Mouse (Mus musculus) liver, embryonic 18 days (tissue): ENCODE data around the gene Setdb1. TPM values are rescaled to one million over a fixed set of nuclear protein-coding genes. Genes with fewer than 3 reads are reported as not detected.

Source experiments
- polyA plus RNA-seq: library from polyadenylated mRNA; depleted of rRNA; stranded (reverse); fragments of >200 nt; gene quantifications from 2 replicates; pipeline ENCODE4 v1.2.3, GENCODE M21; 2012; rRNA removed

The Setdb1 gene
- 11.2 and 13.2 TPM in 2 replicates for polyA plus RNA-seq

GRCm38 (mm10) chr3:95356701-95357449, at the start of gene Setdb1:
Setdb1 (minus strand) TSS chr3:95357202.

DNA sequence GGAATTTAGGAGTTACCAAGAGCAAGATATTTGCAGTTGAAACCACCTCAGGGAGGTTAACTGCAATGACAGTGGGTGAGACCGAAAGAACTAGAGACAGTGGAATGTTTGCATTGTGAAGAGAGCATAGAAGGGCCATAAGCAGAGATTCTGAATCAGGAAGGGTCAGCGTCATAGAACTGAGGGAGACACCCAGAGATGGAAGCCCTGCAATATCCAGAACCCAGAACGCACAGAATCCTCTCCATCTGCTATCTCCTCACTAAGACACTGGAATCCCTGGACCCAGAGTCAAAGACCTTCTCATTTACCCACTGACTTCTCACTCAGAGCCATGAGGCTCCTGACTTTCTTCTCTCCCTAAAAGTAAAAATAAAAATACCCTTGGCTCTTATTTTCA, 45.7 kb upstream of the Setdb1 start, which contains the start of gene 4930558C23Rik:
Gene 4930558C23Rik, minus strand, starts transcription at position 101 of the 400 bp plus-strand sequence.

GRCm38 (mm10) chr3:95314486-95315093, 42.4 kb downstream of the Setdb1 start, which contains the start of gene Cers2:
Cers2 (plus strand) TSS chr3:95314791.

DNA sequence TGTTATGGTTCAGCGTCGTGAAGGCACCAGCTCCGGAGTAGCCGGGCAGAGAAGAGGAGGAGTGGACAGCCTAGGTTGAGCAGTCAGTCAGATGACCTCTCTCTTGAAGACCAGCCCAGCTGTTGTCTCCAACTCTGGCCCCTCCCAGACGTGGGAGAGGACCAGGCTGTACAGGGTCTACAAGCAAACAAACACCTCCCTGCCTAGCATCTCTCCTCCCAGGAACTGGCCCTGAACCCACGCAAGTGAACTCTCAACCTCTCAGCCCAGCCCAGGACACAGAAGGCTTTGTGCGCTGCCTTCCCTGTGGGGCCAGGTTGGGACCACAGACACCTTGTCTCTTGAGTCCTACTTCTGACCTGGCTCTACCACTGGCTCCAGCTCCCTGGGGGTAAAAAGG, 49.9 kb downstream of the Setdb1 start, which contains the start of gene Anxa9:
Gene Anxa9, minus strand, starts transcription at position 77 of the 400 bp plus-strand sequence.

GRCm38 (mm10) chr3:95281216-95282126, 75.5 kb downstream of the Setdb1 start, which contains the start of the genes Mindy1 and Prune1:
Mindy1 (plus strand) TSS chr3:95281345.
Prune1 (minus strand) TSS chr3:95282076.

Other genes with a start within 250 kb of the Setdb1 start
- 21.2 and 23.2 TPM in 2 replicates for gene Vps72, start 246.2 kb downstream of the Setdb1 start, polyA plus RNA-seq
- 0.30 and 0.40 TPM in 2 replicates for gene Tmod4, start 232.7 kb downstream of the Setdb1 start, polyA plus RNA-seq
- 32.8 and 34.1 TPM in 2 replicates for gene Scnm1, start 223.2 kb downstream of the Setdb1 start, polyA plus RNA-seq
- 5.0 and 5.1 TPM in 2 replicates for gene Lysmd1, start 223.1 kb downstream of the Setdb1 start, polyA plus RNA-seq
- gene Tnfaip8l2, start 214.8 kb downstream of the Setdb1 start, polyA plus RNA-seq = 10.1 and 11.1 TPM in 2 replicates
- 1.3 and 1.5 TPM in 2 replicates for gene Sema6c, start 196.7 kb downstream of the Setdb1 start, polyA plus RNA-seq
- 9.5 and 10.4 TPM in 2 replicates for gene Gabpb2, start 139.3 kb downstream of the Setdb1 start, polyA plus RNA-seq
- 25.1 and 25.3 TPM in 2 replicates for gene Cdc42se1, start 128.5 kb downstream of the Setdb1 start, polyA plus RNA-seq
- gene Mllt11, start 125.0 kb downstream of the Setdb1 start, polyA plus RNA-seq = 3.4 and 3.8 TPM in 2 replicates
- gene Gm128, start 115.6 kb downstream of the Setdb1 start, polyA plus RNA-seq = 0.08 and 0.09 TPM in 2 replicates
- gene Bnipl, start 106.0 kb downstream of the Setdb1 start, polyA plus RNA-seq = 0.02 and 0.04 TPM in 2 replicates
- gene Mindy1, start 75.9 kb downstream of the Setdb1 start, polyA plus RNA-seq = 34.8 and 35.4 TPM in 2 replicates
- gene Prune1, start 75.1 kb downstream of the Setdb1 start, polyA plus RNA-seq = 7.7 and 8.3 TPM in 2 replicates
- 1.6 and 1.8 TPM in 2 replicates for gene Anxa9, start 50.0 kb downstream of the Setdb1 start, polyA plus RNA-seq
- gene Cers2, start 42.4 kb downstream of the Setdb1 start, polyA plus RNA-seq = 69.0 and 71.4 TPM in 2 replicates
- not detected in 2 replicates for gene 4930558C23Rik, start 45.6 kb upstream of the Setdb1 start, polyA plus RNA-seq
- 12.3 and 13.4 TPM in 2 replicates for gene Arnt, start 77.2 kb upstream of the Setdb1 start, polyA plus RNA-seq
- 1.2 and 1.4 TPM in 2 replicates for gene Ctsk, start 142.1 kb upstream of the Setdb1 start, polyA plus RNA-seq
- gene Ctss, start 169.6 kb upstream of the Setdb1 start, polyA plus RNA-seq = 48.7 and 63.1 TPM in 2 replicates
- not detected in 2 replicates for gene Hormad1, start 202.5 kb upstream of the Setdb1 start, polyA plus RNA-seq
- 9.9 and 10.3 TPM in 2 replicates for gene Golph3l, start 231.7 kb upstream of the Setdb1 start, polyA plus RNA-seq